8 mouse cellular contexts compared by ENCODE assay signal in genomic region chr16:96353996-96354395, GRCm38 (mm10).
A peak's percentile ranks its signal among the peaks of the same experiment; 100 is the strongest.
DNase-seq lines count a peak whose midpoint lies in the region; ATAC-seq and TF ChIP-seq lines count a peak whose summit lies in the region.

No protein-coding gene starts in this region.

- no peaks in the 10 kb centered on the region for H3K79me2 ChIP-seq in CH12.LX (replicated peaks; ENCODE audit: control insufficient read depth, extremely low read depth, insufficient read depth, poor library complexity, severe bottlenecking)

- no peaks in the 10 kb centered on the region for H3K9me3 ChIP-seq in CH12.LX (replicated peaks; ENCODE audit: low read length)
- H3K9me3 ChIP-seq in forebrain, embryonic 14.5 days (replicated peaks; ENCODE audit: control insufficient read depth, low read length), result no peaks in the 10 kb centered on the region

- H3K9ac ChIP-seq in CH12.LX (ENCODE audit: insufficient read depth, low read depth), result peak overlapping the region; percentile 77
- H3K9ac ChIP-seq in forebrain, embryonic 14.5 days (ENCODE audit: low read length), result no peak overlapping the region

- no peak for TF ChIP-seq RAD21 in CH12.LX (IDR thresholded peaks at IDR 0.05; ENCODE audit: low read depth, low read length)

- peak; percentile 9 for DNase-seq in 3134 (ENCODE audit: extremely low read depth, insufficient read length, low spot score)
- peak; percentile 77 for DNase-seq in CH12.LX (ENCODE audit: extremely low read depth)
- DNase-seq in forebrain, embryonic 14.5 days (ENCODE audit: low spot score), result peak; percentile 27
- peak; percentile 36 to 61 for DNase-seq in kidney, postnatal 4 days
- DNase-seq in frontal cortex, postnatal 14 days (ENCODE audit: low spot score in 2 of 2), result no peak
- DNase-seq in cerebellum, adult 11 months, result no peak
- no peak for DNase-seq in frontal cortex, postnatal 25 days (ENCODE audit: low spot score in 2 of 2)
- no peak for DNase-seq in urinary bladder, postnatal 14 days (ENCODE audit: low spot score)

- peak; percentile 33; the same call in 1 of the 2 replicates for TF ChIP-seq POLR2A in CH12.LX (IDR thresholded peaks at IDR 0.05; ENCODE audit: low read depth, low read length)

- WGBS in forebrain, embryonic 14.5 days, result 44% methylated on average over 6 of the region's 6 CpGs

- no peak overlapping the region for H3K27ac ChIP-seq in CH12.LX (ENCODE audit: insufficient read depth, low read depth)
- H3K27ac ChIP-seq in forebrain, embryonic 14.5 days (ENCODE audit: low read depth, low read length), result no peak overlapping the region

- peak overlapping the region; percentile 37 to 60 (median 58) for H3K4me3 ChIP-seq in CH12.LX (replicated peaks in 1 of 3; ENCODE audit: low read depth in 2 of 3, low read length in 2 of 3, poor library complexity in 1 of 3)
- peak overlapping the region; percentile 4; the same call in 1 of the 2 replicates for H3K4me3 ChIP-seq in forebrain, embryonic 14.5 days (ENCODE audit: low read depth, low read length)

- peaks cover 2 to 17% of the 10 kb centered on the region in 2 experiments for H3K4me1 ChIP-seq in CH12.LX (ENCODE audit: control insufficient read depth in 1 of 2, insufficient read depth in 2 of 2)
- no peaks in the 10 kb centered on the region for H3K4me1 ChIP-seq in forebrain, embryonic 14.5 days (ENCODE audit: control insufficient read depth, insufficient read depth, low read length)

- dilution Hi-C loops in CH12.LX (cut with MboI; ENCODE audit: extremely low pct_ligation_motif_present, extremely low pct_unique_long_range_greater_than_20kb, low sequenced_read_pairs), result no loop called here

- in situ Hi-C loops in CH12.LX (cut with MboI; ENCODE audit: low pct_ligation_motif_present, low pct_unique_long_range_greater_than_20kb, low sequenced_read_pairs), result no loop called here

- no peaks in the 10 kb centered on the region for H3K27me3 ChIP-seq in CH12.LX (replicated peaks)
- H3K27me3 ChIP-seq in forebrain, embryonic 14.5 days (replicated peaks; ENCODE audit: control insufficient read depth, insufficient read depth, low read length), result no peaks in the 10 kb centered on the region

- H3K4me2 ChIP-seq in CH12.LX (ENCODE audit: insufficient read depth, low read depth, poor library complexity, severe bottlenecking), result peak overlapping the region; percentile 67
- peak overlapping the region; percentile 24; the same call in 1 of the 2 replicates for H3K4me2 ChIP-seq in forebrain, embryonic 14.5 days (ENCODE audit: low read length)

- H3K36me3 ChIP-seq in CH12.LX (replicated peaks in 1 of 2; ENCODE audit: control insufficient read depth in 1 of 2, insufficient read depth in 1 of 2, low read length in 1 of 2), result no peaks in the 10 kb centered on the region
- no peaks in the 10 kb centered on the region for H3K36me3 ChIP-seq in forebrain, embryonic 14.5 days (ENCODE audit: control insufficient read depth, insufficient read depth, low read length)

- ATAC-seq in forebrain, embryonic 14.5 days, result 0 out of 2 replicates have a peak, but pooled peaks have one; percentile 60

- TF ChIP-seq CTCF in CH12.LX (conservative IDR thresholded peaks at IDR 0.05 in 1 of 2, IDR thresholded peaks at IDR 0.05 in 1 of 2; ENCODE audit: low read depth in 2 of 2, low read length in 2 of 2), result no peak

- TF ChIP-seq EP300 in CH12.LX (IDR thresholded peaks at IDR 0.05; ENCODE audit: low read length), result no peak

TF ChIP-seq in CH12.LX, 34 proteins besides CTCF, POLR2A, EP300 and RAD21:
- 0 out of 2 replicates have a peak, but pooled peaks have one; percentile 34 for TF ChIP-seq HCFC1 (IDR thresholded peaks at IDR 0.05; ENCODE audit: low read depth, low read length)
- TF ChIP-seq UBTF (IDR thresholded peaks at IDR 0.05; ENCODE audit: low read depth, low read length), result no peak
- TF ChIP-seq NELFE (IDR thresholded peaks at IDR 0.05; ENCODE audit: low read depth, low read length), result 0 out of 2 replicates have a peak, but pooled peaks have one; percentile 15
- TF ChIP-seq RCOR1 (conservative IDR thresholded peaks at IDR 0.05; ENCODE audit: low read depth, low read length), result no peak
- TF ChIP-seq ZNF384 (IDR thresholded peaks at IDR 0.05; ENCODE audit: low read depth, low read length), result no peak
- no peak for TF ChIP-seq JUND (conservative IDR thresholded peaks at IDR 0.05; ENCODE audit: low read depth, low read length)
- no peak for TF ChIP-seq BHLHE40 (IDR thresholded peaks at IDR 0.05; ENCODE audit: low read depth, low read length)
- TF ChIP-seq CHD1 (IDR thresholded peaks at IDR 0.05; ENCODE audit: low read depth, low read length), result no peak
- no peak for TF ChIP-seq USF2 (conservative IDR thresholded peaks at IDR 0.05; ENCODE audit: low read depth, low read length)
- peak; percentile 36; the same call in 1 of the 2 replicates for TF ChIP-seq ELF1 (IDR thresholded peaks at IDR 0.05; ENCODE audit: low read depth, low read length)
- TF ChIP-seq CHD2 (IDR thresholded peaks at IDR 0.05; ENCODE audit: low read length), result peak; percentile 91
- no peak for TF ChIP-seq E2F4 (IDR thresholded peaks at IDR 0.05; ENCODE audit: insufficient replicate concordance, low read depth, low read length)
- no peak for TF ChIP-seq IRF4 (IDR thresholded peaks at IDR 0.05; ENCODE audit: low read depth, low read length)
- no peak for TF ChIP-seq MXI1 (IDR thresholded peaks at IDR 0.05; ENCODE audit: low read depth, low read length)
- TF ChIP-seq TBP (conservative IDR thresholded peaks at IDR 0.05; ENCODE audit: low read depth, low read length), result no peak
- no peak for TF ChIP-seq SMC3 (IDR thresholded peaks at IDR 0.05; ENCODE audit: low read depth, low read length)
- TF ChIP-seq USF1 (IDR thresholded peaks at IDR 0.05; ENCODE audit: low read depth, low read length), result no peak

Comparison
In these comparisons a context has a peak if more than half of its experiments do, and no peak if none do; other contexts are left out.
1. DNase-seq: peak in 3134 (single experiment), CH12.LX (single experiment), forebrain, embryonic 14.5 days (single experiment) and kidney, postnatal 4 days (2 of 2); none in frontal cortex, postnatal 14 days (0 of 2), cerebellum, adult 11 months (single experiment), frontal cortex, postnatal 25 days (0 of 2) and urinary bladder, postnatal 14 days (single experiment).